Mouse (Mus musculus) hindbrain, embryonic 11.5 days (tissue): ENCODE results near the gene Pros1. TPM values are rescaled to one million over a fixed set of nuclear protein-coding genes. Genes with fewer than 3 reads are reported as not detected.
A peak's percentile ranks its signal among the peaks of the same experiment; 100 is the strongest.

Experiments
- ATAC-seq: fragments of 200-750 bp; cut with Nextera tagmentation; 2 replicates; pipeline ENCODE4 v1.8.0; 2017; ENCODE audit warnings: mild to moderate bottlenecking, moderate TSS enrichment, moderate library complexity; ENCODE audit not compliant: low FRiP score
- DNase-seq: peaks from one replicate; pipeline ENCODE4 v3.0.0-alpha.2; 2015; ENCODE audit warnings: low spot score
- H3K27ac ChIP-seq: fragments of 300-500 bp; sonication (generic); 2 replicates; pipeline ENCODE4 v1.5.1; 2014; ENCODE audit warnings: mild to moderate bottlenecking, low read depth, low read length
- H3K27me3 ChIP-seq: fragments of 300-500 bp; sonication (generic); 2 replicates; pipeline ENCODE4 v1.6.1; 2014; ENCODE audit warnings: mild to moderate bottlenecking, low read length, moderate library complexity, mixed read lengths; ENCODE audit not compliant: control insufficient read depth, insufficient read depth
- H3K36me3 ChIP-seq: fragments of 300-500 bp; sonication (generic); 2 replicates; pipeline ENCODE4 v1.6.1; 2014; ENCODE audit warnings: mild to moderate bottlenecking, low read length, moderate library complexity, mixed read lengths; ENCODE audit not compliant: control insufficient read depth, insufficient read depth
- H3K4me1 ChIP-seq: fragments of 300-500 bp; sonication (generic); replicated peaks from 2 replicates; pipeline ENCODE4 v1.6.1; 2014; ENCODE audit warnings: low read length, mixed read lengths; ENCODE audit not compliant: control insufficient read depth, insufficient read depth
- H3K4me2 ChIP-seq: fragments of 300-500 bp; sonication (generic); replicated peaks from 2 replicates; pipeline ENCODE4 v1.6.1; 2014; ENCODE audit warnings: mild to moderate bottlenecking, low read depth, low read length
- H3K4me3 ChIP-seq: fragments of 300-500 bp; sonication (generic); 2 replicates; pipeline ENCODE4 v1.5.1; 2014; ENCODE audit warnings: low read depth, low read length
- H3K9ac ChIP-seq: fragments of 300-500 bp; sonication (generic); 2 replicates; pipeline ENCODE4 v1.6.1; 2014; ENCODE audit warnings: low read depth, low read length
- H3K9me3 ChIP-seq: fragments of 300-500 bp; sonication (generic); 2 replicates; pipeline ENCODE4 v1.6.1; 2016; ENCODE audit warnings: low read length; ENCODE audit not compliant: control insufficient read depth
- WGBS: fragments of 180-500 bp; shearing (Covaris S2); extraction: QIAGEN DNeasy Blood & Tissue Kit; methylation state at CpG from one replicate; pipeline ENCODE4 v1.1.7; 2014; 5-methylcytosine and 5-hydroxymethylcytosine counted together
- polyA plus RNA-seq: library from polyadenylated mRNA; unstranded; fragments of >200 nt; fragmentation: Nextera tagmentation; extraction: Ambion mirVana; gene quantifications from 2 replicates; pipeline ENCODE4 v1.2.1, GENCODE M21; 2014

The Pros1 gene
- polyA plus RNA-seq, 1 experiment from 2014 or later = 21.8 TPM

GRCm38 (mm10) chr16:62942418-62943410 lies 88.6 kb downstream of the Pros1 start:
- Histone ChIP-seq H3K27me3 (no peaks in the 10 kb centered on the region), H3K9ac (no peak overlapping the region), H3K4me1 (no peaks in the 10 kb centered on the region), H3K4me3 (no peak overlapping the region), H3K36me3 (no peaks in the 10 kb centered on the region), H3K9me3 (no peaks in the 10 kb centered on the region), H3K4me2 (no peak overlapping the region), H3K27ac (no peak overlapping the region)
- 81% methylated on average over 16 of the region's 16 CpGs for WGBS
- ATAC-seq (peak; percentile 27; the same call in 1 of the 2 replicates), DNase-seq (no peak)

DNA sequence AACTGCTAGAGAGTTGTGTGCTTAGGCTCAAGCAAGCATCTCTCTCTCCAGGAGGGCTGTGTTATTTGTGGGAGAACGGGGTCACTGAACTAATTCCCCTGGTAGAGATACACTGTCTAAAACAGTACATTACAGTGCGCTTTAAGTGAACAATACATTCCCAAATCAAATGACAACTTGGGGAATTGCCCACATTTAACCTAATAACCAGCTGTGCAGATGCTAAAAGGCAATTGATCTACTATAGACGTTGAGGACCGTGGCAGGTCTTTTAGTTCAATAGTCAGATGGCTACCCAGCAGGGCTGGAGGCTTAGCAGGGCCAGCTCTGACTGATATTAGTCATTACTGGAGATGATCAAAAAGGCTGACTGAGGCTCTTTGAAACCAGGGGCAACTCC lies 104.4 kb downstream of the Pros1 start:
- Histone ChIP-seq H3K4me3 (no peak overlapping the region), H3K27ac (no peak overlapping the region), H3K4me2 (no peak overlapping the region), H3K4me1 (no peaks in the 10 kb centered on the region), H3K27me3 (no peaks in the 10 kb centered on the region), H3K9ac (no peak overlapping the region), H3K36me3 (no peaks in the 10 kb centered on the region), H3K9me3 (no peaks in the 10 kb centered on the region)
- ATAC-seq = peak; percentile 57; the same call in 1 of the 2 replicates
- 55% methylated on average over 4 of the region's 4 CpGs for WGBS
- peak; percentile 11 for DNase-seq

DNA sequence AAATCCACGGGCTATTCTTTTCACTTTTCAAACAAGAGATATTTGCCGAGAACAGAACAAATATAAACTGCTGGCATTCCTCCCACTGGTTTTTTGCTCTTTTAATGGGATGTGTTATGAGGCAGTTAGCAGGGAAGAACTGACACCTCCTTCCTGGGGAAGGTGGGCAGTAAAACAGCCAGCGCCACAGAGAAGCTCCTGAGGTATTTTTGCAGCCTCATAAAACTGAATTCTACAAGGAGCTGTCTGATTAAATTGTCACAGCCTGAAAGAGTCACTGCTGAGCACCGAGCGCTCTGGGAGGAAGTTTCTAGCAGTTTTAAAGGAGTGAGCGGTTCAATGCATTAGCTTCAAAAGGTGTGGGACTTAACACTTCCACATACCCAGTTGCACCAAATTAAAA lies 110.3 kb downstream of the Pros1 start:
- H3K36me3 ChIP-seq = no peaks in the 10 kb centered on the region
- no peaks in the 10 kb centered on the region for H3K4me1 ChIP-seq
- WGBS = 89% methylated on average over 6 of the region's 6 CpGs
- no peak overlapping the region for H3K4me3 ChIP-seq
- H3K4me2 ChIP-seq = no peak overlapping the region
- no peak for DNase-seq
- no peak for ATAC-seq
- no peaks in the 10 kb centered on the region for H3K27me3 ChIP-seq
- no peaks in the 10 kb centered on the region for H3K9me3 ChIP-seq
- no peak overlapping the region for H3K27ac ChIP-seq
- H3K9ac ChIP-seq = no peak overlapping the region

GRCm38 (mm10) chr16:62971673-62972332 lies 117.7 kb downstream of the Pros1 start:
- no peaks in the 10 kb centered on the region for H3K27me3 ChIP-seq
- 87% methylated on average over 1 of the region's 1 CpGs for WGBS
- H3K27ac ChIP-seq = no peak overlapping the region
- H3K4me1 ChIP-seq = no peaks in the 10 kb centered on the region
- no peak overlapping the region for H3K9ac ChIP-seq
- H3K36me3 ChIP-seq = no peaks in the 10 kb centered on the region
- DNase-seq (no peak), ATAC-seq (no peak)
- H3K4me3 ChIP-seq = no peak overlapping the region
- H3K4me2 ChIP-seq = no peak overlapping the region
- H3K9me3 ChIP-seq = no peaks in the 10 kb centered on the region

DNA sequence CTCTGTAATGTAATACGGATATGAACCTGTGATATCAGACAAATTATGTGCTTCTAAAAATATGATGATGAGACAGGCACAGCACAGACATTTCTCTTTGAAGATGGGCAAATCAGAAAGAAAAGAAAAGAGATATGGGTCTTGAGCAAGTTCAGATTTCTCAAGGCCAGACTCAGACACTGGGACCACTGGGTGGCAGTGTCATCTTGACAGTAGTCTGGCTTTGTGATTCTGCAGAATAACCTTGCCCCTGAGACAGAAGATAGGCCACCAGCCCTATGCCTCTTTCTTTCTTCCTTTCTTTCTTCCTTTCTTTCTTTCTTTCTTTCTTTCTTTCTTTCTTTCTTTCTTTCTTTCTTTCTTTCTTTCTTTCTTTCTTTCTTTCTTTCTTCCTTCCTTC lies 120.8 kb downstream of the Pros1 start:
- Histone ChIP-seq H3K27me3 (no peaks in the 10 kb centered on the region), H3K9ac (no peak overlapping the region), H3K36me3 (no peaks in the 10 kb centered on the region), H3K4me3 (no peak overlapping the region), H3K4me2 (no peak overlapping the region), H3K9me3 (no peaks in the 10 kb centered on the region), H3K27ac (no peak overlapping the region), H3K4me1 (no peaks in the 10 kb centered on the region)
- 86% methylated on average over 1 of the region's 1 CpGs for WGBS
- DNase-seq (peak; percentile 44), ATAC-seq (0 out of 2 replicates have a peak, but pooled peaks have one; percentile 67)

Other genes starting within 250 kb of the Pros1 start
- 10.0 and 10.4 TPM in 2 replicates for gene Nsun3, start 67.5 kb upstream of the Pros1 start, polyA plus RNA-seq
- gene Stx19, start 39.6 kb upstream of the Pros1 start, polyA plus RNA-seq = 0.17 and 0.56 TPM in 2 replicates
- gene Arl13b, start 7.3 kb upstream of the Pros1 start, polyA plus RNA-seq = 19.8 and 20.2 TPM in 2 replicates